Mouse (Mus musculus) gastrocnemius, postnatal 4 days (tissue): ENCODE measurements around the gene Egfl6. TPM values are rescaled to one million over a fixed set of nuclear protein-coding genes. Genes with fewer than 3 reads are reported as not detected.
"Not testable (repeated sequence)": the region's sequence is repeated elsewhere in the genome, so short reads cannot be mapped to it uniquely, and the experiment has no call there.

Experiments used
- DNase-seq, 2 experiments: peaks; one replicate each; pipeline ENCODE4 v3.0.0; 2021 to 2022; ENCODE audit warnings: low spot score in 2 of 2, mixed read lengths in 2 of 2
- total RNA-seq, 2 experiments: library from RNA; stranded (reverse); gene quantifications; 2 replicates each; pipeline ENCODE4 v1.2.3; 2021

Gene Egfl6
- total RNA-seq, 2 experiments from 2014 or later: 19.5 to 23.9 TPM

DNA sequence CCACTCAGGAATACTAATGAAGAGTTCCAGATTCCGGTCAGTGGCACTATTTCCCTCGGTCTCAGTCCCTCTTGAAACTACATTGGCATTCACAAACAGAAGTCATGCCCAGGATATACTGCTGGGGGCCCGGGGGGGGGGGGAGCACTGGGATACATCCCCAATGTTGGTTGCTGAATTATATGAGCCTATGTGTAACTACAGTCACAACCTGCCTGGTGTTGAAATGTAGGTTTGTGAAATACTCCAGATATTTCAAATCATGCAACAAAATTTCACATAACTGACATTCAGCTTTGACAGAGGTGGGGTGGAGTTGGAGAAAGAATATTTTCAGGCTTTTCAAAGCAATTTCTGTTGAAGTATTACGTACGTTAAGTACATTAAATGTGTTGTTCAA lies 64.7 kb downstream of the Egfl6 start:
- DNase-seq: no peak

DNA sequence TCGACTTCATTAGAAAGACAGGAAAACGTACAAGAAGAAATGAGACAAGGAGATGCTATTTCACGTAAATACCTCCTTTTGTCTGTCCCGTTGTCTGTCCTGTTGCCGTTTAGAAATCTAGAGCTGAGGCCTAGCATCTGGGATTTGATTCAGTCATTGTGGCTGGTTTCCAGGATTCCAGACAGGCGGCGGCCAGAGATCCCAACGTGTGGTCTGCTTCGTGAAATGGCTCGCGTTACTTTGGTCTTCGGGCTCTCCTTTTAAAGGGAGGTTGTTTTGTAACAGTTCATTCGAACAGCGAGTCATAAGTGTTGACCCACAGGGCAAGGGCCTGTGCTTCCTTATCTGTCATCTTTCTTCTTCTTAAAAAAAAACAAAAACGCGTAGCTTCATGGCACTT lies 67.2 kb downstream of the Egfl6 start, which contains the start of gene Tceanc:
Gene Tceanc, minus strand, starts transcription at position 223 of the 400 bp plus-strand sequence.
- DNase-seq: peak in 1 of 2 experiments; percentile 12

DNA sequence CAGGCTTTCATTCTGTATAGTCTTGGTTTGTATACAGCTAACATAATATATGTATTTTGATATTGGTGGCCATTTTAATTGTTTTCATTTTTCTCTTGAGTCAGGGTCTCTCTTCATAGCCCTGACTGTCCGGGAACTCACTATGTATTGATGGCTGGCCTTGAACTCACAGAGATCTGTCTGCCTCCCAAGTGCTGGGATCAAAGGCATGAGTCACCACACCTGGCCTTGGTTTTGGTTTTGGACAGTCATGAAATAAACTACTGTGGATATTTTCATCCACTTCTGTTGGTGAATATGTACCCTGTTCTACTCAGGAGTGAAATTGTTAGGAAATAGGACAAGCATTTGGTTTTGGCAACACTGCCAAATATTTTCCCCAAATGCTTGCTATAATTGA lies 68.9 kb downstream of the Egfl6 start:
- DNase-seq: no peak

DNA sequence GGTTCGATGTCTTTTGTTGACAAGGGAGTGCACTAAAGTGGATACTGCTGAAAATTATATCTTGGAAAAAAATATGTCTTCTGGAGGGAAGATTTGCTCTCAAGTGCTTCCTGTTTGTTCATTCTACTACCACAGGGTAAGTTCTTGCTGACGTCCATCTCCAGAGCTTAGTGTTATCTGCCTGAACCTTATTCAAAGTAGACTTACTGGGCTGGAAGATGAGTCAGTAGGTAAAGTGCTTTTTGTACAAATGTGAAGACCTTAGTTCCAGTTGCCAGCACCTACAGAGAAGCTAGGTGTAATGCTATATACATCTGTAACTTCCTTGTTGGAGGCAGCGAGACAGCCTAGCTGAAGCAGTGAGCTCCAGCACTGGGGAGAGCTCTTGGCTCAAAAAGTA lies 69.6 kb downstream of the Egfl6 start:
- DNase-seq: no peak

DNA sequence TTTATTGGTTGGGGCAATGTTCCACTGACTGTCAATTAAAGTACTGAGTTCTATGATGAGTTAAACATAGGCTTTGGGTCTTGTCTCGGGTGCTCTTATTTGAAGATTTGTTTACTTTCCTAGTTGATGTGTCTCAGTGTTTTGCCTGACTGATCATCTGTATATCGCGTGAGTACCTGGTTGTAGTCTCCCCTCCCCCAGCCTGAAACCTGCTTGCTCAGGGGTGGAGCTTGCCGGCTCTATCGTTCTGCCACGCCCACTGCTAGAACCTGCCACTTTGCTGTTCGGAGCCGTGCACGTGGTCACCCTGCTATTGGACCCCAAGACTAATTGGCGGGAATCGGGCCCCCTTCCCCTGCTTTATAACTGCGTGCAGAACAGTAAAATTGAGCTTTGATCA lies 71.5 kb downstream of the Egfl6 start:
- not testable (repeated sequence) for DNase-seq

DNA sequence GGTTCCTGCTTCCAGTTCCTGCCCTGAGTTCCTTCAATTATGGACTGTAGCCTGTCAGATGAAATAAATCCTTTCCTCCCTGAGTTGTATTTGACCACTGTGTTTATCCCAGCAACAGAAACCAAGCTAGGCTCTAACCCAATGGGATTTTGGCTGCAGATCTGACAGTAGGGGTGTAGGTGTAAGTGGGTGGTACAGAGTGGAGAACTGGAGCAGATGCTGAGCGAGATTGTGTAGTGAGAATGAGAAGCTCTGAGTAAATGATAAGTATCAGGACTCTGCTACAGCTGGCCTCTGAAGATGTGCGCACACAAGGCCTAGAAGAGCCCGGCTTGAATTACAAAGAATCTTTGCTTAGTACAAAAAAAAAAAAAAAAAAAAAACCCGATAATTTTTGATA lies 73.4 kb downstream of the Egfl6 start:
- no peak for DNase-seq

DNA sequence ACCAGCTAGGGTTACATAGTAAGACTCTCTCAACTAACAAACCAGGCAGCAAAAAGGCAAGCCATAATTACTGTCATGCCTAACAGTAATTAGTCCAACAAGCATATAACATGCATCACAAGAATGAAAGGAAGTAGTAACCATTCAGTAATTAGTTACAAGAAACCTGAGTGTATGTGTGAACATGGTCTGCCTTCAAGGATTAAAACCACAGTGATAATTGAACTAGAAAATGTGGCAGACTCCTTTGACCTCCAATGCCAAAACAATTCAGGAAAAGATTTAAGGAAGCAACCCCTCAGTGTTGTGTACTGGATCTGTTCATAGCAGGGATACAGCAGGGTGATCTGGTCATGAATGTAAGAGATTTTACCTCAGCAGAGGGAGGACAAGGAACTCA lies 74.4 kb downstream of the Egfl6 start:
- no peak for DNase-seq

DNA sequence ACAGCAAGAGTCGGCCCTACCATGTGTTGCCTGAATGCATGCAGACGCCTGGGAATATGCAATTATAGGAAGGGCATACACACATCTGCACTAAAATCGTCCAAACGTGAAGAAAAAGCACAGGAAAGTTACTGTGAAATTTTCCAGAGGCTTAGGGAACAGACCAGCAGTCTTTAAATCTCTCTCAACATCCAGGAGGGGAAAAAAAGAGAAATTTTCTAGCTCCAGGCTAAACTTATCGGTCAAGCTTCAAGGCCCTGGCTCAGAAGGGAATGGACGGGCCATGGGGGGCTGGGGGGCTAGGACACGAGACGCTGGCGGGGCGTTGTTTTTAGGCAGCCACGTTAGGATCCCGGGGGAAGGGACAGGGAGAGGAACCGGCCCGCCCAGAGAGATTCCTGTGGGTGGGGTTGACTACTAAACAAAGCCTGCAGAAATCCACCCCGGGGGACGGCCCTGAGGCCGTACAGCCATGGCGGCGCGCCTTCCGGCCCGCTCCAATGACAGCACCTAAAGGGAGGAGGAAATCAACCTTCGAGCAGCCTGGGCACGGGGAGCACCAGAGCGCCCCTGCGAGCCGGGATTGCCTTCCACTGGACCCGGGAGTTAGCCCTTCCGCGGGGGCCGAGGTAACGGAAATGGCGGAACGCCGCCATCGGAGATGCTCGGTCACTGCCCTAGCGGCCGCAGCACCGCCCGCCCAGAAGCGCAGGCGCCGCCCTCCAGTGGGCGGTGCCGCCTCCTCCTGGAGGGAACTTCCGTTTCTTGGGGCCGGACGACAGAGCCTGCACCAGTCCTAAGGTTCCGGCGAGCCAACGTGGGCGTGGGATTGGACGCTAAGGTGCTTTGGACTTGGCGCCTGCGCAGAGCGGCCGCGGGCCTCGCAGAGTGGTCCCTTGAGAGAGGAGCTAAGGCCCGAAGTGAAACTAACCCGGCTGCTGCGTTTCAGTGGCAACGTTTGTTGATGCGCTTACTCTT lies 75.5 kb downstream of the Egfl6 start:
- DNase-seq: peak; percentile 80 to 90

DNA sequence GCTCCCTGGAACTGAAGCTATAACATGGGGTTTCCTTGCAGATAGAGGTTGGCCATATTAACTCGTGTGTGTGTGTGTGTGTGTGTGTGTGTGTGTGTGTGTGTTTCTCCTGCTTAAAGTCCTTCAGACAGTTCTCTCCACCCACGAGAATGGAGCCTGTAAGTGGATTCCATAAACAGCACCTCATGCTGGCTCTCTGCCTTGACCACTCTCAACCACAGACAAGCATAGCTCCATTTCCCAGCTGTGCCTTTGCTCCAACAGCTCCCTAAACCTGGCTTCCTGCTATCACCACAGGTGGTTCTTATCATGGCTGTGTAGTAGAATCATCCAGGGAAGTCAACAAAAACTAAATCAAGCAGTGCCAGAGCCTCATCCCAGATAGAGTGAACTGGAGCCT lies 81.1 kb downstream of the Egfl6 start:
- DNase-seq: no peak

DNA sequence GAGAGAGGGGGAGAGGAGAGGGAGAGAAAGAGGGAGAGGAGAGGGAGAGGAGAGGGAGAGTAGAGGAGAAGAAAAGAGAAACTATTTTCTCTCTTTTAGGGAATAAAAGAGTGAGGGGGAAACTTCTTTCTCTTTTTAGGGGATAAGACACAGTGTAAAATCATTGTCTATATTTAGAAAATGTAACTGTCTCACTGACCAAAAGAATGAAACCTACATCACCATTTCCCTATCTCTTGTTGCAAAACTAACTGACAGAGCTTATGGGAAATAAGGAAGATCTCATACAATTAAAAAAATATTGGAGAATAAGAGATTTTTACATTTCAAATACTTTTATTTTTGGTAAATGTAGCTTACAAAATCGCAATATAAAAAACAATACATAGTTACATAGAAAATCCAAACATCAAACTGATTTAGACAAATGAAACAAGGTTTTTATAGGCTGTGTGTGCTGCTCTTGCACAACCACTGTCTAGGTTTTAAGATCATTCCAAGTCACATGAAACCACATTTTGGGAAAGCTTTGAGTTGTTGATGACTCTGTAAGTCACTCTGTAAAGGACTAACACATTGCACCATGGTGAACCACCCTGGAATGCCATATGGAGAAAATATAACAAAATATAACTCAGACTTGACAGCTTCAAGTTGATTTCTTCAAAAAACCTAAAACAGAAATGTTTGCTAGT lies 85.9 kb downstream of the Egfl6 start:
- no peak for DNase-seq

DNA sequence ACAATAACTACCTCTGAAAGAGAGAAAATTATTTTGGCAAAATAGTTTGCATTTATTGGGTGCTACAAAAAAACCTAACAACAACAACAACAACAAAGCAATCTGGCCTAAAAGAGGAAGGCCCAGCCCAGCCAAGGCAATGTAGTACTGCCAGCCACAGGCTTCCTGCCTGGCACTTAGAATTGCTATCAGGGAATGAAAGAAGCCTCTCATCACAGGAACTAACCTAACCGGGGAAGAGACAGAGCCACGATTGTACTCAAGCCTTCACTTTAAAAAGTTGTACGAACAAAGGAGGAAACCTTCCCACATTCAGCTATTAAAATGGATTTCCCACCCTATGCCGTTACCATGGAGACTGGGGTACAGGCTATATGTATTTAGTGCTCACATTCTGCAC lies 87.7 kb downstream of the Egfl6 start:
- no peak for DNase-seq

DNA sequence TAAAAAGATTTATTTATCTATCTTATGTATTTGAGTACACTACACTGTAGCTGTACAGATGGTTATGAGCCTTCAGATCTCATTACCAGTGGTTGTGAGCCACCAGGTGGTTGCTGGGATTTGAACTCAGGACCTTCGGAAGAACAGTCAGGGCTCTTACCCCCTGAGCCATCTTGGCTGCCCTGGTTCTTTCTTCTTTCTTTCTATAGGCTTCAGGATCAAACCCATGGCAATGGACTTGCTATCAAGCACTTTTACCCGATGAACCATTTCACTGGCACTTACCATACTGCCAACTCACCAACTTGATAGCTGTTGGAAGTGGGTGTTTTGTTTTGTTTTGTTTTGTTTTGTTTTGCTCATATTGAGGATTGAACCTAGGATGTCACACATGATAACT lies 90.5 kb downstream of the Egfl6 start:
- DNase-seq: no peak

DNA sequence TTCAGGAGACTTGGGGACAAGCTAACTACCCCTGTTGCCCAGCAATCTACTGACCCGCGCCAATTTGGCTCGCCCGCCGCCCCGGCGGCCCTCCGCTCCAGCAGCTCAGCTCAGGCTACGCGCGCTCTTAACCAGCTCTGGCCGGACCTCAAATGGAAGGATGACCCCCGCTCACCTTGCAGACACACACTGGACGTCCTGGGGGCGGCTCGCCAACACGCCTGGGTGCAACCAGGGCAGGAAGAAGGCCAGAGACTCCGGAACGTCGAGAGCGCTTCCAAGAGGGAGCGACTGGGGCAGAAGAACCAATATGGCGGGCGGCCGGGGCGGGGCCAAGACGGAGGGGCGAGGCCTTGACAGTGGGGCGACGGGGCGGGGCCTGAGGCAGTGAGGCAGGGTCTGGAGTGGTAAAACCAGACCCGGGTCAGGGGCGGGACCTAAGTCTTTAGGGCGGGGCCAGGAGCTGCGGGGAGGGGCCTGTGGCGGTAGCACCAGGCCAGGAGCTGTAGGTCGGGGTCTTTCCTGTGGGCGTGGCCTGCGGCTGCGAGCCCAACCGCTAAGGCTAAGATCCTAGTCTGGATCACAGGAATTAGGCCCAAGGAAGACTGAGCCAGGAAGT lies 106.0 kb downstream of the Egfl6 start, which contains the start of gene Rab9:
Gene Rab9, minus strand, starts transcription at position 503 of the 619 bp plus-strand sequence.
- peak; percentile 85 to 93 for DNase-seq

DNA sequence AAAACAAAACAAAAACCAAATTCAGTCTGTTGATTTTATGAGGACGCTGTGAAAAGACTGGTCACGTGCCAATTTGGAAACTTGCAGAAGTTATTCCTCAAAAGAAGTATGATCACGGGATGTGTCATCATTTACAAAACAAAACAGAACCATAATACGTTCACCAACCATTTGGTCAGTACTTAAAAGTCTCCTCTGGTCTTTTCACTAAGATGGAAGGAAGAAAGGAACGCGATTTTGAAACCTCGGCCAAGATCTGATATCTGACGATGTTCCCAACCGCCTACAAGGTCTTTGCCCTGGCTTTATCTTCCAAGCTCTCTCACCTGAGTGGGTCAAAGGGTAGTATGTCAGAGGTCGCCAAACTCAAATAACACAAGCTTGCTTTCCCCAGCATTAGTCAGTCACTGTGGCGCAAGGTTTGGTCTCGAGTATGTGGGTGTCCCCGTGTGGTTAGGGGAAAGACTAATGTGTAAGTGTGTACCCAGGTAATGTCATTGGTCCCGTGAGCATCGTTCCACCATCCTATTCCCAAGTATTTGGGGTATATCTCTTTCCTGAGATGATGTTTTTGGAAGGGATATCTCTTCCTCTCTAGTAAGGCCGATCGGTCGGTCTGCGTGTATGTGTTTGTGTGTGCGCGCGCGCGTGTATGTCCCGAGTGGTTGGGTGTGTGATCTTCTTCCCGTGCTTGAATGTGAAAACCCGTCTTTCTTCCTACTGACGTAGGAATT lies 106.7 kb downstream of the Egfl6 start:
- DNase-seq: no peak

DNA sequence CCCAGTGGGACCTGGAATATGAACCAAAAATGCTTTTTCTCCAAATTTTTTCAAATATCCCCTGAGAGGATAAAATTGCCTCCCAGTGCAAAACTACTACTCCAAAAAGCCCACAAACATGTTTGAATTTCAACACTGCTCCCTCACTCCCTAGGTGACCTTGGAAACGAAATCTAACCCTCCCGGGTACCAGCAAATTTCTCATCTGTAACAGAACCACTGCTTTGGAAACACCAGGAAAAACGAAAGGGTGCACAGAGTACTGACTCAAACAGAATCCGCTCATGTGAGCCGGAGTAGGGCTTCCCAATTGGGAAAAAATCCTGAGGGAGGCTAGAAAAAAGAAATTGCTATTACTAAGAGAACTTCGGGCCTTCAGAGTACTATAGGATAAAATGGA lies 108.1 kb downstream of the Egfl6 start:
- DNase-seq: no peak

Other genes with a start within 250 kb of the Egfl6 start
- 10 to 100 TPM; 14.1 to 20.9 TPM for gene Trappc2, start 145.1 kb downstream of the Egfl6 start, total RNA-seq
- 1 to 10 TPM; 8.0 to 9.3 TPM for gene Ofd1, start 145.0 kb downstream of the Egfl6 start, total RNA-seq
- gene Rab9, start 105.9 kb downstream of the Egfl6 start, total RNA-seq: 10 to 100 TPM; 24.0 to 28.0 TPM
- gene Tceanc, start 67.2 kb downstream of the Egfl6 start, total RNA-seq: 1 to 10 TPM; 8.5 to 8.7 TPM